Mouse (Mus musculus) liver, embryonic 14.5 days (tissue): Measurements from ENCODE around the gene Tmtc1. TPM values are rescaled to one million over a fixed set of nuclear protein-coding genes. Genes with fewer than 3 reads are reported as not detected.

Source experiments
- ATAC-seq: fragments of 200-750 bp; cut with Nextera tagmentation; 2 replicates; pipeline ENCODE4 v1.8.0; 2017; ENCODE audit warnings: moderate number of reproducible peaks, mild to moderate bottlenecking, moderate library complexity; ENCODE audit not compliant: insufficient read depth
- DNase-seq, 3 experiments: peaks; one replicate each; pipeline ENCODE4 v3.0.0-alpha.2; 2012 to 2013; ENCODE audit warnings: low read depth in 3 of 3, low spot score in 3 of 3
- H3K27ac ChIP-seq: fragments of 300-500 bp; sonication (generic); 2 replicates; pipeline ENCODE4 v1.5.1; 2014; ENCODE audit warnings: moderate library complexity, mild to moderate bottlenecking, control low read depth, inconsistent platforms
- H3K27me3 ChIP-seq: fragments of 300-500 bp; sonication (generic); 2 replicates; pipeline ENCODE4 v1.6.1; 2014; ENCODE audit warnings: mild to moderate bottlenecking, low read length, moderate library complexity; ENCODE audit not compliant: control insufficient read depth, insufficient read depth
- H3K36me3 ChIP-seq: fragments of 300-500 bp; sonication (generic); replicated peaks from 2 replicates; pipeline ENCODE4 v1.6.1; 2014; ENCODE audit warnings: low read depth; ENCODE audit not compliant: control insufficient read depth, insufficient read depth
- H3K4me1 ChIP-seq, 2 experiments: fragments of 200-500 bp in 1 of 2; fragments of 300-500 bp in 1 of 2; sonication (generic) in 1 of 2; replicated peaks; 2 replicates each; pipeline ENCODE4 v1.6.1; 2012 to 2014; ENCODE audit warnings: antibody characterized with exemption in 1 of 2, inconsistent platforms in 1 of 2, low read length in 1 of 2; ENCODE audit not compliant: control insufficient read depth in 2 of 2, insufficient read depth in 2 of 2
- H3K4me2 ChIP-seq: fragments of 300-500 bp; sonication (generic); 2 replicates; pipeline ENCODE4 v1.6.1; 2014; ENCODE audit warnings: low read depth, mild to moderate bottlenecking, control low read depth, moderate library complexity
- H3K4me3 ChIP-seq, 2 experiments: fragments of 200-500 bp in 1 of 2; fragments of 300-500 bp in 1 of 2; sonication (generic) in 1 of 2; 2 replicates each; pipeline ENCODE4 v1.5.1; 2012 to 2014; ENCODE audit warnings: low read depth in 2 of 2, low read length in 2 of 2, mild to moderate bottlenecking in 2 of 2, control low read depth in 1 of 2, inconsistent platforms in 1 of 2, moderate library complexity in 1 of 2; ENCODE audit not compliant: insufficient read depth in 1 of 2
- H3K9ac ChIP-seq: fragments of 300-500 bp; sonication (generic); replicated peaks from 2 replicates; pipeline ENCODE4 v1.6.1; 2014; ENCODE audit warnings: mild to moderate bottlenecking, control low read depth, moderate library complexity
- H3K9me3 ChIP-seq: fragments of 300-500 bp; sonication (generic); 2 replicates; pipeline ENCODE4 v1.6.1; 2016; ENCODE audit warnings: low read length, mixed read lengths; ENCODE audit not compliant: control insufficient read depth
- CTCF ChIP-seq: IDR thresholded peaks from 2 replicates; pipeline ENCODE4 v1.5.1; 2016; ENCODE audit warnings: antibody characterized with exemption, low read depth, control low read depth
- EP300 ChIP-seq: IDR thresholded peaks from 2 replicates; pipeline ENCODE4 v1.6.1; 2016; ENCODE audit warnings: antibody characterized with exemption, low read depth
- WGBS: fragments of 180-500 bp; shearing (Covaris S2); extraction: QIAGEN DNeasy Blood & Tissue Kit; methylation state at CpG from one replicate; pipeline ENCODE4 v1.1.7; 2014; ENCODE audit not compliant: insufficient replicate concordance; 5-methylcytosine and 5-hydroxymethylcytosine counted together
- polyA plus RNA-seq, 2 experiments: library from polyadenylated mRNA; depleted of rRNA in 1 of 2; stranded (reverse) in 1 of 2; unstranded in 1 of 2; fragments of >200 nt; fragmentation: Nextera tagmentation in 1 of 2; extraction: Ambion mirVana in 1 of 2; gene quantifications; 2 replicates each; pipeline versions ENCODE4 v1.2.1 to v1.2.3; 2012 to 2014

Tmtc1 gene
- polyA plus RNA-seq, 2 experiments: 0.04 to 0.09 TPM

- TF ChIP-seq CTCF (no peak), EP300 (no peak)
- H3K4me1 ChIP-seq: 0 out of 4 replicates have a peak, but pooled peaks cover 0 to 2% of the 10 kb centered on the region in 2 experiments
- H3K27ac ChIP-seq: no peak overlapping the region
- no peaks in the 10 kb centered on the region for H3K9me3 ChIP-seq
- H3K36me3 ChIP-seq: no peaks in the 10 kb centered on the region
- no peaks in the 10 kb centered on the region for H3K27me3 ChIP-seq
- H3K4me3 ChIP-seq: no peak overlapping the region
- 49% methylated on average over 4 of the region's 4 CpGs for WGBS
- ATAC-seq: peak; percentile 35; the same call in 1 of the 2 replicates
- H3K9ac ChIP-seq: no peak overlapping the region
- no peak for DNase-seq
- no peak overlapping the region for H3K4me2 ChIP-seq
Observed at GRCm38 (mm10) chr6:148294506-148294905, 149.7 kb downstream of the Tmtc1 start.

GRCm38 (mm10) chr6:148290865-148291264 is 153.3 kb downstream of the Tmtc1 start:
- DNase-seq (no peak), ATAC-seq (no peak)
- Histone ChIP-seq H3K27me3 (no peaks in the 10 kb centered on the region), H3K9ac (no peak overlapping the region), H3K36me3 (no peaks in the 10 kb centered on the region), H3K4me1 (no peaks in the 10 kb centered on the region), H3K4me3 (no peak overlapping the region), H3K27ac (no peak overlapping the region), H3K4me2 (no peak overlapping the region), H3K9me3 (no peaks in the 10 kb centered on the region)
- TF ChIP-seq EP300 (no peak), CTCF (no peak)

- WGBS: 35% methylated on average over 4 of the region's 4 CpGs
- no peak overlapping the region for H3K27ac ChIP-seq
- H3K4me3 ChIP-seq: no peak overlapping the region
- no peak overlapping the region for H3K4me2 ChIP-seq
- no peaks in the 10 kb centered on the region for H3K27me3 ChIP-seq
- DNase-seq (no peak), ATAC-seq (no peak)
- peaks cover 0 to 5% of the 10 kb centered on the region in 2 experiments; a peak in 1 of 4 replicates for H3K4me1 ChIP-seq
- H3K36me3 ChIP-seq: no peaks in the 10 kb centered on the region
- no peaks in the 10 kb centered on the region for H3K9me3 ChIP-seq
- H3K9ac ChIP-seq: no peak overlapping the region
- no peak for TF ChIP-seq CTCF
- no peak for TF ChIP-seq EP300
Observed at GRCm38 (mm10) chr6:148283224-148283881, 160.8 kb downstream of the Tmtc1 start.

- H3K4me1 ChIP-seq: peaks cover 0 to 5% of the 10 kb centered on the region in 2 experiments; a peak in 1 of 4 replicates
- no peak overlapping the region for H3K9ac ChIP-seq
- DNase-seq (no peak), ATAC-seq (no peak)
- 66% methylated on average over 6 of the region's 6 CpGs for WGBS
- H3K9me3 ChIP-seq: no peaks in the 10 kb centered on the region
- no peak overlapping the region for H3K4me2 ChIP-seq
- TF ChIP-seq EP300 (no peak), CTCF (no peak)
- no peak overlapping the region for H3K4me3 ChIP-seq
- H3K36me3 ChIP-seq: no peaks in the 10 kb centered on the region
- no peak overlapping the region for H3K27ac ChIP-seq
- no peaks in the 10 kb centered on the region for H3K27me3 ChIP-seq
Observed at GRCm38 (mm10) chr6:148279240-148279639, 164.9 kb downstream of the Tmtc1 start.

GRCm38 (mm10) chr6:148276418-148276817 is 167.8 kb downstream of the Tmtc1 start:
- H3K4me3 ChIP-seq: no peak overlapping the region
- no peak overlapping the region for H3K27ac ChIP-seq
- no peaks in the 10 kb centered on the region for H3K9me3 ChIP-seq
- no peak overlapping the region for H3K4me2 ChIP-seq
- ATAC-seq: no peak
- no peaks in the 10 kb centered on the region for H3K27me3 ChIP-seq
- no peaks in the 10 kb centered on the region for H3K4me1 ChIP-seq
- H3K9ac ChIP-seq: no peak overlapping the region
- no peaks in the 10 kb centered on the region for H3K36me3 ChIP-seq
- no peak for DNase-seq
- WGBS: 55% methylated on average over 1 of the region's 1 CpGs
- no peak for TF ChIP-seq EP300
- TF ChIP-seq CTCF: no peak
